Mouse (Mus musculus) right cerebral cortex, postnatal 4 days (tissue): ENCODE measurements around the gene Sptbn4.

Experiments used
- DNase-seq: peaks from one replicate; pipeline ENCODE4 v3.0.0-alpha.2; 2022

Gene Sptbn4

DNA sequence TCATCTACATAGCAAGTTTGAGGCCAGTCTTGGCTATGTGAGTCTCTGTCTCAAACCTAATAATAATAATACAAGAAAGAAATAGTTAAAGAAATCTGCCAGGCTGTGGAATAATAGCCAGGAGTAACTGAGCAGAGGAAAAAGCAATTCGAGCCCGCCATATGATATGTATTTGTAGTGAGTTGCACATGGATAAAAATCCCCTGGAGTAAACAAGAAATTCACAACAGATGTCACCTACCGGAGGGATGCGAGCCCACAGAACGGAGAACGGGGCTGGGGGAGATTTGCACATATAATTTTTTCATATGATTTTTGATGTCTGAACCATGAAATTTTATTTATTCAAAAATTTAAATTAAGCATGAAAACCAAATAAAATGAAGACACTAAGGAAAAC, 67.7 kb downstream of the Sptbn4 start:
- no peak for DNase-seq

GRCm38 (mm10) chr7:27378431-27378830, 69.1 kb downstream of the Sptbn4 start:
- DNase-seq = peak; percentile 52

GRCm38 (mm10) chr7:27375274-27375673, 72.2 kb downstream of the Sptbn4 start:
- no peak for DNase-seq

GRCm38 (mm10) chr7:27371715-27372462, 75.6 kb downstream of the Sptbn4 start:
- DNase-seq = no peak

- DNase-seq = no peak
Observed at GRCm38 (mm10) chr7:27369111-27369510, 78.4 kb downstream of the Sptbn4 start.

- DNase-seq = no peak
Observed at GRCm38 (mm10) chr7:27367976-27368375, 79.5 kb downstream of the Sptbn4 start.

GRCm38 (mm10) chr7:27366082-27366844, 81.2 kb downstream of the Sptbn4 start:
- DNase-seq = peak; percentile 32

- DNase-seq = no peak
Observed at GRCm38 (mm10) chr7:27364379-27364778, 83.1 kb downstream of the Sptbn4 start.

GRCm38 (mm10) chr7:27361283-27361946, 86.1 kb downstream of the Sptbn4 start:
- DNase-seq = peak; percentile 100

DNA sequence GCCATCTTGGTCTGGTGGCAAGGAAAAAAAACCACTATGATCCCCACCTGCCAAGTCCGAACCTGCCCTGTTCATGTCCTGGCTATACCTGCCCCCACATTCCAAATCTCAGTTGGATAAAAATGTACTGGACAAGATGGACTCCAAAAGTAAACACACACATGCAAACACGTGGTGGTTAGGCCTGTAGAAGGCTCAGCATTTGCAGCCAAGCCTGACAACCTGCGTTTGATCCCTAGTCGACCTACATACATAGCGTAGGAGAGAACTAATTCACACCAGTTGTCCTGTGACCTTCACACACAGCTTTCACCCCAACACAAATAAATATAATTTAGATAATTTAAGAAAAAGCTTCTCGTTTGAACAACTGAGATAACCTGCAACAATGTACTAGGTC, 86.7 kb downstream of the Sptbn4 start:
- DNase-seq = no peak

DNA sequence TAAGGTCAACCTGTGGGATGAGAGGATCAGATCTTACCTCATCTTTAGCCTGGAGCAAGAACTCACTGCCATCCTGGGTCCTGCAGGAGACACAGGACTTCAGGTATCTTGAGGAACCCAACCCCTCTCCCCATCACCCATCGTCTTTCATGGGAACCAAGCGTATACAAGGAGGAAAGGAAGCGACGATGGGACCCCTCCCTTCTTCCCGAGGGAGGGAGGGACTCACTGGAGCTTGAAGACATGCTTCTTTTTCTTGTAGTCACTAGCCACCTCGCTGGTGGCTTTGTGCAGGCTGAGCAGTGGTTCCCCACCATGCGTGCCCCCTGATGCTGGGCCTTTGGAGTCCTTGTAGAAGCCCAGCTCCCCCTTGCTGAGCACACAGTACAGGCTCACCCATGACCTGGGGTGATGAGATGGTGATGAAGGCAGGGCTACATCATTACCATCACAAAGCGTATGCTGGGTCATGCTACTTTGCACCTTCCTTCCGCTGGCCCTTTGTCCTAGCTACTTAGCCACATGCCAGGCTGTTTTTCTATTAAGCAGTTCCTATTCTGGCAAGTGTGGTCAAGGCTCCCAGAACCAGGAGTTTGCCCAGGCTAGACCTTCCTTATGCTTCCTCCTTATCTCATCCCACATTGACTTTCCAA, 87.7 kb downstream of the Sptbn4 start:
- no peak for DNase-seq

DNA sequence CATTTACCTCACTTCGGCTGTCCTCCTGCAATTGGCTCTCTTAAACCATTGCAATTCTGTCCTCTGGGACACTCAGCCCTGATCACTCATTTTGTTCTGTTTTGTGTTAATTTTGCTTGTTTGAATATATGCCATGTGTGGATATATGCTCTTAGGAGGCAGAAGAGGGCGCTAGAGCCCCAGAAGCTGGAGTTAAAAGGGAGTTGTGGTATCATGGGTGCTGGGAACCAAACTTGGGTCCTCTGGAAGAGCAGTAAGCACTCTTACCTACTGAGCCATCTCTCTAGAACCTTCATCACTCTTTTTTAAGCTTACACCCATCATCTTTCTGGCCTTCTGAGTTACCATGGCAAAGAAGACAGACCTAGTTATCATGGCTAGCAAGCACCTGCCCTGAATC, 88.3 kb downstream of the Sptbn4 start:
- DNase-seq = no peak

DNA sequence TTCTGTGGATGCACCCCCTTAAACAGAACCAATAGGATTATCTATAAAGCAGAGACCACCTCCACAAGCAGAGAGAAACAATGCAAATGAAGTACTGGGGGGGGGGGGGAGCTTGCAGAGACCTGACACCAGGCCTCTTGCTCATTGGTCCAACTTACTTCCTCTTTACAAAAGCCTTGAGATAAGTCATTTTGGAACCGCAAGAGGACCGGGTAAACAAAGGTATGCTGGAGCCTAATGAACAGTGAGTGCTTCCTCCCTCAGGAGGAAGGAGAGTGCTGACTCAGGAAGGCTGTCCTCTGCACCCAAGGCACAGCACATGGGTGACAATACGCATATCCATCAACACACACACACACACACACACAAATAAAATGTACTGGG, 89.9 kb downstream of the Sptbn4 start:
- no peak for DNase-seq

DNA sequence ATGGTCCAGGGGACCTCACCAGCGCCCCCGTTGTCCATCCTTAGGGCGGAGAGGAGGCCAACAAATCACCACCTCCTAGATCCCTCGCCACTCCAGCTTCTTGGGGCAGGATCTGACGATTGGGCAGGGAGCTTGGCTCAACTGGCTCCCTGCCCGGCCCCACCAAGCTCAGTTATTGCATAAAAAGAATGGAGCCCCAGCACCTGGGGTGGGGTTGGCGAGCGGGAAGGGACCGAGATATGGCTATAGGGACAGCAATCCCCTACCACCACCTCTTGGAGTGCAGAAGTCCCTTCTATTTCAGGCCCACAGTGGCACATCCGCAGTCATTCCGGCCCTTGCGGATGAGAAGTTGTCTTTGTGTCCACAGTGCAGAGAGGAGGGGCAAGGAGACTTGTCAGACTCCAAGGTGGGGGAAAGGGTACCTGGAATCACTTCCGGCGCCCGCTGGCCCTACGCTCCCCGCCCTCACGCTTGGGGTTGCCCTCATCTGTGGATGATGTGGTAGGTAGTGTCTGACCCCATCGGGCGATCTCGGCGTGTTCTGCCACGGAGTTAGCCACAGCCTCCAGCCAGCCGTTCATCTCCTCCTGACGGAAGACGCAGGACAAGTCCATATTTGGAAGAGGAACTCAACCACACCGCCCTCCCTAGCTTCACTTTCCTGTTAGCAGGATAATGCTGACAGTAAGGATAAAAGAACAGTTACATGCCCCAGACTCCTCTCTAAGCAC, 90.5 kb downstream of the Sptbn4 start, which contains the start of gene Gm20479:
Gene Gm20479 (minus strand): TSS at position 559 of the 734 bp plus-strand sequence.
- no peak for DNase-seq

- peak; percentile 42 for DNase-seq
Observed at GRCm38 (mm10) chr7:27356248-27356647, 91.2 kb downstream of the Sptbn4 start.

- peak; percentile 83 for DNase-seq
Observed at GRCm38 (mm10) chr7:27355745-27356240, 91.7 kb downstream of the Sptbn4 start, which contains the start of gene Shkbp1. Gene Shkbp1 (minus strand): TSS chr7:27356019.

DNA sequence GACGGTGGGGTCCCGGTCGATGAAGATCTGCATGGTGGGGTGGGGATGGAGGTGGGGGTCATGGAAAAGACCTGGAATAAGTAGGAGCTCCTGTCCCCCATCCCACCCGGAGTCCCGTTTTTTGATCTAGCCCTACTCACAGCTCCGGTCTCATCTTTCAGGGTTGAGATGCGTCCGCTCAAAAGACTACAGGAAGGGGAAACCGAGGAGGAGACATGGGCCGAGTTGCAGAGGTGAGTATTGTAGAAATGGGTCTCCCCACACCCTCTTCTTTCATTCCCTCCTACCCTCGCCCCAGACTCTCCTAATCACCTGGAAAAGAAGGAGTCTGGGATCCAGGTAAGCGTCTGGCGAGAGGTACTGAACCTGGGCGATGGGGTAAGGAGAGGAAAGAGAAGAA, 92.2 kb downstream of the Sptbn4 start:
- no peak for DNase-seq

DNA sequence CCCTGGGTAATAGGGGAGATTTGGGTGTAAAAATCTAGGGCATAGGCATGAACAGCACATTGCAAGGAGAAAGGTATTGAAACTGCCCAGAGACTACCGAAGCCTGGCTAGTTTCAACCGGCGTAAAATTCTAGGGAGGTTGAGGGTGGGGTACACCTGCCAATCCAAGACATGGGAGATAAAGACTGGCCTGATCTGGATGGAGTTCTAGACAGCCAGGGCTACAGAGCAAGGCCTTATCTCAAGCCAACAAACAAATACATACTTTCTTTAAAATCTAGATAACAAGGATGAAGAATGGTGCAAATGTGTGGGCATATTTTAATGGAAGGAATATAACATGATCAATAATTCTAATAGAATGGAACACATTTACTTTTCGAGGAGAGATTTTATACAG, 92.7 kb downstream of the Sptbn4 start:
- DNase-seq = no peak

DNA sequence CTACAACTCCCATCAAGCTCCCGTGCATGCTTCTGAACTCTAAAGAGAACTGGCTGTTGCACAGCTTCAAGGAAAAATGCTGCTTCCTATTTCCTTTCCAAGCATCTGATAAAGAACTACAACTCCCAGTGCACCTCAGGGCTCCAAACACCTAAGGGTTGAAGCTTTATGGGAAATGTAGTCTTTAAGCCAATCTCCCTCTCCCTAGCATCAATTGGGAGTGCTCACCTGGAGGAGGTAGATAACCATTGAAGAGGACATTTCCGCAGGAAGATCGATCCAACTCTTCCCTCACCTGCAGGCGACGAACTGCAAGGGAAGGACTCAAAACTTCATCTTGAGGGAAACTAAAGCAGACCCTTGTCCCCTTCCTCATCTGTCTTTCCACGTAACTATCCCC, 93.3 kb downstream of the Sptbn4 start:
- DNase-seq = no peak

GRCm38 (mm10) chr7:27345444-27345843, 102.0 kb downstream of the Sptbn4 start:
- no peak for DNase-seq

DNA sequence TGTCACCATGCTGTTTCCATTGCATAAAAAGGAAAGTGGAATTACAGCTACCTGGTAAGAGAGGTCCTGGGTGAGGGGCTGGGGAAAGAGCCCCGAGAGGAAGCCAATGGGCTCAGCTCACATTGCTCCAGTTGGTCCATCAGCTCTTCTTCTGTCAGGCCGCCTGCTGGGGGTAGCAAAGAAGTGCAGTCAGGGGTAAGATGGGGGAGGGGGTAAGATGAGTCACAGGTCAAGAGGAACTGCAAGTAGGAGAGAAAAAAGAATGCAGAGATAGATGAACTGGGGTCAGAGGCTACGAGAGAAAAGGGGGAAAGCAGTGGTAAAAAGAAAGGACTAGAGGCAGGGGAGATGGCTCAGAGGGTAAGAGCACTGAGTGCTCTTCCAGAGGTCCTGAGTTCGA, 104.9 kb downstream of the Sptbn4 start:
- no peak for DNase-seq

GRCm38 (mm10) chr7:27339519-27339918, 108.0 kb downstream of the Sptbn4 start:
- no peak for DNase-seq
